Mouse (Mus musculus): ENCODE results near the gene Crtc3. TPM values are rescaled to one million over a fixed set of nuclear protein-coding genes. Genes with fewer than 3 reads are reported as not detected.

The Crtc3 gene
- total RNA-seq, 2 experiments from 2014 or later, result 10.4 to 10.5 TPM

- DNase-seq, result no peak
Measured at GRCm38 (mm10) chr7:80682630-80683029, 6.0 kb downstream of the Crtc3 start.

DNA sequence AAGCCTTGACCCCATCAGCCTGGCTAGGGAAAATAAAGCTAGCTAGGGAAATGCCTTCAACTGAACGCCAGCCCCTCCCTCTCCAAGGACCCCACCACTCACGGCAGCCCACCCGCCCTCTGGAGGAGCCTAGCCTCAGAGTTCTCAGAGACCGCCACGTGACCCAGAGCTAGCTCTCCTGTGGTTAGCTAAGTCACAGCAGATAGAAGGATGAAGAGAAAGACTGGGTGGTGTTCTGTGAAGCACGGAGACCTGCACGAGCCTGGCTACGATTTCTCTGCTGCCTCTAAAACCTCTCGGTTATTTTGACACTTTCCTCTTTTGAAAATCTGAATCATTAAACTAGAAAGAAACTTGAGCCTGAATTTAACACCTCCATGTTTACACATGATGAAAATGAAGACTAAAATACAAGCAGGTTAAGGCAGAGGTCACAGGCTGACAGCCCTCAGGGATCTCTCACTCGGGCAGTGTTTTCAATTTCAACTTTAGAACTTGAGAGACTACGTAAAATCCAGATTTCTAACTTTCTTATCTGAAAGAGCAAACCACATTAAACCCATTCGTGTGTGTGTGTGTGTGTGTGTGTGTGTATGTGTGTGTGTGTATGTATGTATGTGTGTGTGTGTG, 8.3 kb downstream of the Crtc3 start:
- no peak for DNase-seq

GRCm38 (mm10) chr7:80672323-80672722, 16.4 kb downstream of the Crtc3 start:
- no peak for DNase-seq

DNA sequence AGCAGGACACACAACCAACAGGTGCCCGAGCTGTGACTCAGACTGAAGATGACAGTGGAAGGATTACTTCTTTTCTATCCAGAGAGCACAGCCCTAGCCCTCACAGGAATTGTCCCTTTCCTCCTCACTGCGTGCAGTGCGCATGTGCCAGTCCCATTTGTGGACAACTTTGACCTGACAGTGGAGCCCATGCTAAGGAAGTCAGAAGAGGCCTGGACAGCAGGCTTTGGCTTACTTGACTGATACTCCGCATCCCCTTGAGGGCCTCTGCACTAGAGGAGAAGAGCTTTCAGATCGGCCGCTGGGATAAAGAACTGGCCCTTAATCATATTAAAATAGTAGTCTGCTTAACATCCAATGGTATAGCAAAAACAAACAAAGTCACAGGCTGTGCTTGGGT, 17.8 kb downstream of the Crtc3 start:
- DNase-seq, result no peak

GRCm38 (mm10) chr7:80667190-80667589, 21.5 kb downstream of the Crtc3 start:
- no peak for DNase-seq

DNA sequence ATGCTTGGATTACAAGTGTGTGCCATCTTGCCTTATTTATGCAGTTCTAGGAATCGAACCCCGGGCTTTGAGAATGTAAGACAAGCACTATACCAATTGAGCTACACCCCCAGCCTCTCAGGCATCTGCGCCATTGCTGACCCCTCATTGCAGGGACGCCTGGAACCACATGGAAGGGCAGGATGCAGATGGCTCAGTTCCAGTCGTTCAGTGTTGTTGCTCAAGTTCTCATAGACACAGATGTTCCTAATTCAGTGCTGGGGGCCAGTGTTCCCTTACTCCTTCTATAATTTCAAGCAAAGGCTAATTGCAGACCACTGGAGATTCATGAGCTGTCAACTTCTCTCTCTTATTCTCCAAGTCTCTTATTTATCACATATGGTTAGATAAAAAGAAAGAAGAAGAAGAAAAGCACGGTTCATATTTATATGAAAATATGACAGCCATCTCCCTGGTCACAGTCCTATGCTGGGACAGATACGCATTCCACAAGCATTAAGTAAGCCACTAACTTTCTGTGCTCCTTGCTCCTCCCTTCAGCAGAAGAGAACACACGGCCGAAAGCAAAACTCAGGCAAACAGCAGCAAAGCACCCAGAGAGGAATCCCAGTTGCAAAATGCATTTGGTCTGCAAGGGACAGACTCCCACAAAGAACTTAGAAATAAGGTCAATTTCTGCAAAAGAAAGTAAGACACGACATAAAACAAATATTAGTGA, 22.3 kb downstream of the Crtc3 start:
- DNase-seq, result no peak

GRCm38 (mm10) chr7:80661082-80661481, 27.6 kb downstream of the Crtc3 start:
- DNase-seq, result no peak

DNA sequence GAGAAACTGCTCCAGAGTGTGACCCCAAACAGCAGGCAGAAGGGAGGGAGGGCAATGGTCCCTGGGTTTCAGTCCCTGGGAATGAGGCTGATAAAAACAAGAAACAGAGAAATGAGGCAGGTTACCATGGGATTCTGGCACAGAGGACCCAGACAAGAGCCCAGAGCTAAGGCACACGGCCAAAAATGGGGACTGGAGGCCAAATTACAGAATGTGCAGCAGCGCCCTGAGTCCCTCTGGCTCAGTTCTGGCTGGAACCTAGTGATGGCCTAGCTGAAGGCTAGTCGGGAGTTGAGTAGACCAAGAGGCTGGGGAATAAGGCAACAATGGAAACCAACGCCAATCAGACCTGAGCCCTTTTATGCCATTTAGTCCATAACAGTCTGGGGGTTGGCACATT, 28.1 kb downstream of the Crtc3 start:
- peak; percentile 86 for DNase-seq

GRCm38 (mm10) chr7:80657896-80658295, 30.8 kb downstream of the Crtc3 start:
- peak; percentile 71 for DNase-seq

- DNase-seq, result peak; percentile 64
Measured at GRCm38 (mm10) chr7:80655350-80656013, 33.2 kb downstream of the Crtc3 start.

- peak; percentile 7 for DNase-seq
Measured at GRCm38 (mm10) chr7:80654926-80655325, 33.8 kb downstream of the Crtc3 start.

DNA sequence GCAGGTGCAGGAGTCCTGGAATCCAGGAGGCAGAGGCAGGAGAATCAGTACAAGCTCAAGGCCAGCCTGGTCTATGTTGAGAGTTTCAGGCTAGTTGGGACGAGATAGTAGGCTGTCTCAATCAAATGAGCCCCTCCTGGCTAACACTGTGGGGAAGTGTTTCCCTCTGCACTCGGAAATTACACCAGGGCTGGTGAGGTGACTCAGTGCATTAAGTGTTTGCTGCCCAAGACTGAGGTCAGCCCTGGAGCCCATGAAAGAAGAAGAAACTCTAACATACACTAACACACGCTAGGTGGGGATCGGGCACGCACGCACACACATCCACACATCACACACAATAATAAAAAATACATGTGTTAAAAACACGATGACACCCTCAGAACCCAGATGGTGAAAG, 34.3 kb downstream of the Crtc3 start:
- DNase-seq, result peak; percentile 4

DNA sequence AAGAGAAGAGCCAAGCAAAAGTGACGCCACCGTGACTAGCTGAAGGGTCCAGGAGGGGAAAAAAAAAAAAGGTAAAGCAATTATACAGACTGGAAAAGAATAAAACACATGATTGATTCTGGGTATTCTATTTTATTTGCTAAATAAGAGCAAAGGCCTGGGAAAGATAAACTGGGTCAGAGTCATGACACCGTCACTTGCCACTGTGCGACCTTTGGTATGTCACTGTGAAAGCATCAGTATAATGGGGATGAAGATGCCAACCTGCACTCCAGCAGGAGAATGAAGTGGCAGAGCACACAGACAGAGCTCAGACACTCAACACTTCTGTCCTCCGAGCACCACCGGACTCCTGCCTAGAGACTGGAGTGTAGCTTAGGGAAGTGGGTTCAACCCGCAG, 34.7 kb downstream of the Crtc3 start:
- peak; percentile 2 for DNase-seq

DNA sequence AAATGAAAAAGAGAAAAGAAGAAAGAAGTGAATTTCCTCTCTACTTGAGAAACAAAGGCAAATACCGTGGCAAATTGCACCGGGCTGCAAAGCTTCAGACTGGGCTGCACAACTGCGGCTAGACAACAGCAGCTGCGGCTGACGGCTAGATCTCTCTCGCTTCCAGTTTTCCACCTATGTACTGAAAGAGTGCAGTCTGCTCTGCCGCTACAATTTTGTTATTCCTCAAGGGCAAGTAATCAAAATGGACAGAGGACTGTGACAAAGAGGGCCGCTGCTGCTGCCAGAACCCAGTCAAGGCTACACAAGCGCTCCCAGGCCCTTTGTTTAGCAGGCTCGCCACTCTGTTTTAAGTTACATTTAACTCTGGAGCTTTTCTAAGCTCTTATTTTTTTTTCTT, 35.6 kb downstream of the Crtc3 start:
- DNase-seq, result no peak

DNA sequence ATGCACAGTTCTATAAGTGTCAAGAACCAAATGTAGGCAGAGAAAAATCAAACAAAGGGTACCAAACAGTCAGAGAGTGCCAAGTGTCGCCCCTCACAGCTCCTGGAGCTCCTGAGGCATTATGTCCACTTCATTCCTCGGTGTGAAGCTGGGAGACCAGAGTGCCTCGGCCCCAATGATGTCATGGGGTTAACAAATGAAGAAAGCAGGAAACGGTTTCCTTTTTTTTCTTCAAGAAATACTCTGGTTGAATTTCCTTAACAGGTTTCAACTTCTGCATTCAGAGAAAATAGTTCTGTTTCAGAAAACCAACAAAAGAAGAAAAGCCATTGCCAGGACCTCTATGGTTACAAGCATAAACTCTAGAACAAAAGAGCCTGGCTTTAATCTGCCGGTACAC, 36.4 kb downstream of the Crtc3 start:
- DNase-seq, result no peak

DNA sequence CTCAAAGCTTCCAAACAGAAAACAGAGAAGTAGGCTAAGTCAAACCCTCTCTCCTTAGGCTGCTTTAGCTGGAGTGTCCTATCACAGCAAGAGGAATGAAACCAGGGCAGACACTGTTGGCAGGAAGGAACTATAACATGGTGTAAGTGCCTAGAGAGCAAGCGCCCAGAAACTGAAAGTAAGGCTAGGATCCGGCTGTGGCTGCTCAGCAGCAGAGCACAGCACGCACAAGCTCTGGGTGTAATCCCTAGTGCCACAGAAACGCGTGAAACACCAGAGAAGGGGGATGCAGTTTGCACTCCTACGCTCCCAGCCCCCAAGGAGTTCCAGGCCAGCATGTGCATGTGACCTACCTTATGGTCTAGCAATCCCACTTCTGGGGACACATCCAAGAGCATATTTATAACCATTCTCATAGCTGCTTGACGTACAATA, 41.2 kb downstream of the Crtc3 start:
- no peak for DNase-seq

- DNase-seq, result no peak
Measured at GRCm38 (mm10) chr7:80646093-80647025, 42.3 kb downstream of the Crtc3 start.

GRCm38 (mm10) chr7:80642976-80643666, 45.6 kb downstream of the Crtc3 start:
- DNase-seq, result no peak

- peak; percentile 58 for DNase-seq
Measured at GRCm38 (mm10) chr7:80642552-80642951, 46.1 kb downstream of the Crtc3 start.

DNA sequence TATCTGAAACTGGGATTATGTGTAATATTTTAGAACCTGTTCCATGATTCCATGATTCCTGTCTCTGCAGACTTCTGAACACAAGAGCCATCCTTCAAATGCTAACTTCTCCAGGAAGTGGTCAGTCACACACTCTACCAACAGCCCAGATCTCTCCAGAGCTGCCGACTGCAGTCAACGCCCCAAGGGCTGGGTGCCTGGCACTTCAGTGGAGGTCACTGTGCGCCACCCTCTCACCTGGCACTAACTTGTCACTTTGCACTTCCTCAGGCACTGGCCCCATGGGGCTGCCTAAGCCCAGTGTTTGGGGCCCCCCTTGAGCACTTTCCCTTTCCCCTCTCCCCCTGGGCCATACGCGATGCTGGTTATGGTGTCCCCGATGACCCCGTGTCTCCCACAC, 46.8 kb downstream of the Crtc3 start:
- DNase-seq, result no peak

DNA sequence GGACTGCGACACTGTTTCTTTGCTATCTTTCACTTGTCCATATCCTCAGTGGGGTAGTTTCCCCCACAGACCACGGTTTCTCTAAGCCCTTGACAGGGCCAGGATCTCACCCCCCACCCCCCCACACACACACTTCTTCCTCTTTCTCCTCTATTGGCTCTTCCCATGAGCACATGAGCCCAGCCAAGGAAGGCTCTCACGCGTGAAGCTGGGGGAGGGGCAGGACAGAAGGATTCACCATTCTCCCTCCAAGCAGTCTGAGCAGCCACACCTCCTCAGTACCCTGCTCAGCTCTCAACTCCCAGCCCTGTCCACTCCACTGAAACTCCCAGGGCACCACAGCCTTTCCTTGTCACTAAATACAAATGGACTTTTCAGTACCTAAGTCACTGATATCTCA, 47.2 kb downstream of the Crtc3 start:
- no peak for DNase-seq

DNA sequence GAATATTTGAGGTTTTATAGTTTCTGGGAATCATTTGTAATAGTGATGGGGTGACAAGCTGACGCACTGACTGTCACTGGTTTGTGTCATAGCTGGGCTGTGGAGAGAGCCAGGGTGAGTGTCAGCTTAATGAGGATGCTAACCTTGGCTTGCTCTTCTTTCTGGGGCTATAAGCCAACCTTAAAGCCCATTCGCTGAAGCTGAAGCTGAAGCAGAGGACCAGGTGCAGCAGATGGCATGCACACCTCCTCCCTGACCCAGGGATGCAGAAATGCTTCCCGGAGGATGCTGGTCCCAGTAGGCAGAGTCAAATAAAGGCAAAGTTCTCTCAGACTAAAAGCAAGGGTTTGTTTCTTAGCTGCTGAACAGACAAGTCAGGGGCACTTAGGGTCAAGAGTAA, 48.7 kb downstream of the Crtc3 start:
- no peak for DNase-seq

Data from gastrocnemius, postnatal 25 days (tissue).